Mouse (Mus musculus): ENCODE results near the gene Cnp.

Gene Cnp

GRCm38 (mm10) chr11:100619982-100620381, 45.3 kb downstream of the Cnp start, which contains the start of gene Dnajc7:
Dnajc7 (minus strand) TSS chr11:100620168.
- DNase-seq (ENCODE audit: low read depth, low spot score): no peak

GRCm38 (mm10) chr11:100622714-100623113, 48.0 kb downstream of the Cnp start:
- peak; percentile 92 for DNase-seq (ENCODE audit: low read depth, low spot score)

DNA sequence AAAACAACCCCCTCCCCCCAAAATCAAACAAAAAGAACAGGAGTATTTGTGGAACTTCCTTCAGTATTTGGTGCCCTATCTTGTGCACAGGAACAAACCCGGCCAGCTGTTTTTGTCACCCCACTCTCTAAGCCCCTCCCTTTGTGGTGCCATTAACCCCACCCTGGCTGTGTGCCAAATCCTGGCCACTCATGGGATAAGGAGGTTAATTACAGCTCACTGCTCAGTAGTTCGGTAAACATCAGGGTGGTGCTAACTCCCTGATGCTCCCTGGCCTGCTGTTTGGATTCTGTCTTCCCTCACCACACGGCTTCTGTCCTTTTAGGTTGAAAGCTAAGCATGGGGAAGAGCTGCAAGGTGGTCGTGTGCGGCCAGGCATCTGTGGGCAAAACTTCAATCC, 49.2 kb downstream of the Cnp start:
- no peak for DNase-seq (ENCODE audit: low read depth, low spot score)

- no peak for DNase-seq (ENCODE audit: low read depth, low spot score)
These were observed 51.3 kb downstream of the Cnp start for GRCm38 (mm10) chr11:100625754-100626700.

DNA sequence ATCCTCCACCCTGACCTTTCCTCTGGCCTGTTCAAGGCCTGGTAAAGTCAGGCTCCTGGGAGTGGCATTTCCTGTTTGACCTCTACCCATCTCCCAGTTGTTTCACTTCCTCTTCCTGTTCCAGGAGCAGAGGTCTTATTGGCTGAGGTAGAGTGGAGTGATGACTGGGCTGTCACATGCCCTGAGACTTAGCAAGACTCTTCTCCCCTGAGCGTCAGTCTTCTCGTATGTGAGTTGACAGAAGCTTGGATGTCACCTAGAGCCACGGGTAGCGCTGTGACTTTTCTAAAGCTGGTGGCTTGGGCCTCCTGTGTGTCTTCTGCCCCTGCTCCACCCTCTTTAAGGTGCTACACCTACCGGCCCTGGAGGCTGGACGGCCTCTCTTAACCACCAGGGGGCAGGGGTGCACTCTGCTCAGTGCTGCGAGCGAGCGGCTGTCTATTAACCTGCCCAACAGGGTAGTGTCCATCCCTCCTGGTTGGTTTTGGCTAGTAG, 52.0 kb downstream of the Cnp start:
- peak; percentile 71 for DNase-seq (ENCODE audit: low read depth, low spot score)

- no peak for DNase-seq (ENCODE audit: low read depth, low spot score)
These were observed 53.4 kb downstream of the Cnp start for GRCm38 (mm10) chr11:100628056-100628455.

GRCm38 (mm10) chr11:100628862-100629352, 54.2 kb downstream of the Cnp start:
- DNase-seq (ENCODE audit: low read depth, low spot score): no peak

GRCm38 (mm10) chr11:100634530-100634929, 59.8 kb downstream of the Cnp start:
- no peak for DNase-seq (ENCODE audit: low read depth, low spot score)

- DNase-seq (ENCODE audit: low read depth, low spot score): no peak
These were observed 65.6 kb downstream of the Cnp start for GRCm38 (mm10) chr11:100640159-100640906.

All from skeletal muscle tissue, adult 2 months (tissue).